Mouse (Mus musculus): Measurements from ENCODE around the gene Zfp52.

Zfp52 gene

DNA sequence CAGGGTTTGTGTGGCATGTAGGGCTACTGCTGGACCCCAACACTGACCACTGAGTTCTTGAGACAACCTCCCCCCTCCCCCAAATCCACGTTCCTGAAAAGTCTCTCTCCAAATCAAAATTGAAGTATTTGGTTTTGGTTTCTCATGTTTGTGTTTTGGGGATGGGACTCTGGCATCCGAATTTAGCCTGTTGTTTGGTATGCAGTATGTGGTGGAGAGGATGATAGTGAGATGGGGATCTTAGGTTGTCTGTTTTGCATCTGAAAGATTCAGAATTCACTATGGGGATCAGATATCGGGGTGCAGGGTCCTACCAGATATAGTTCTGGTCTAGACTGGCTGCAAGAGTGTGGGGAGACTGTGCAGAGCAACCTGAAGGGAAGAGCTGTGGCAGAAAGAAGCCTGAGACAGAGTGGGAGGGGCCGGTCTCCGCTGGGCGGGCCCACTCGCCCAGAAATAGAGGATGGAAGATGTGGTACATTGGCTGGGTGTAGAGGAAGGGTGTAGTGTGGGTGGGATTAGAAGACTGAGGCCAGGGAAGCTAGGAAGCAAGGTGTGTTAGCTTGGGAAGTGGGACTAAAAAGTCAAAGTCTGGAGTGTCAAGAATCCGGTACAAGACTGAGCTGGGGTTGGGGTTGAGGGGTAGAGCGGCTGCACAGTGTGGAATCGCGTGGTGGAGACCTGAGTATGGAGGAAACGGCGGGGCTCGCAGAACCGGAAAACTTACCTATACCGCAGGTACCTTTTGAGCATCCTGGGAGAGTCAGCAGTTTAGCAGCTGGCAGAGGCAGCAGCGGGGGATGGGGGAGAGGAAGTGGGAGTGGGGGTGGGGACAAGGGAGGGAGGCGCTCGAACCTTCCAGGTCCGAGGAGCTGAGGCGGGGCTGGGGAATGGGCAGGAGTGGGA, at the start of gene Zfp52:
Gene Zfp52, plus strand, starts transcription at position 444 of the 906 bp plus-strand sequence.
- peak; percentile 75 to 77 for DNase-seq

- peak; percentile 94 to 95 for DNase-seq
Observed at GRCm38 (mm10) chr17:21488760-21489499, 46.4 kb upstream of the Zfp52 start, which contains the start of gene Zfp53. Zfp53 (plus strand) TSS chr17:21488998.

- DNase-seq, result no peak
Observed at GRCm38 (mm10) chr17:21489500-21490001, 45.8 kb upstream of the Zfp52 start.

DNA sequence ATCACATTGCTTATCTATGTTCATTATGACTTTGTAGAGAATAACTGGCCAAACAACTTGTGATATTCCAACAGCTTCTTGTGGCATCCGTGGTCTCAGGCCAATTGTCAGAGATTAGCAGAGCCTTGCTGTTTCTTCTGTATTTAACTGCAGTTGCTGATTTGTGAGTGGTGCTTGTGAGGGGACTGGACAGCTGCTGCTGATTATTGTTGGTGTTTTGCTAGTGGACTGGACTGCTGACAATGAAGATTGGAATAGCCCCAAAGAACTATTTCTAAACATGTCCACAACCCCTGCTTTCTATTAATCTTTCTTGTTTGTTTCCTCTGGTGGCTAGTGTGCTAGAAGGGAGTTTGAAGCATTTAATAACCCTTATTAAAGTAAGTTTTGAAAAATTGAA, 34.0 kb upstream of the Zfp52 start:
- no peak for DNase-seq

DNA sequence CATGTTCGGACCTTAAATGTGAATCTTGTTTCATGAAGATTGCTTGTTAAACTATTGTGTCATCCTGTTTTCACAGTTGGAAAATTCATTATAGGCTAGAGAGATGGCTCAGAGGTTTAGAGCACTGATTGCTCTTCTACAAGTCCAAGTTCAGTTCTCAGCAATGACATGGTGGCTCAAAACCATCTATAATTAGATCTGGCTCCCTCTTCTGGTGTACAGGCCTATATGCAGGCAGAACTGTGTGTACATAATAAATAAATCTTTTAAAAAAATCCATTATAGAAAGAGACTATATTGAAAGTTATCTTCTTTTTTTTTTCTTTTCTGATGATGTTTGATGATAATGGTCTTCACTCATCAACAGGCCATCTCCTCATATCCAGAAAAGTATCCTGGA, 30.8 kb upstream of the Zfp52 start:
- DNase-seq, result no peak

GRCm38 (mm10) chr17:21506258-21506657, 29.1 kb upstream of the Zfp52 start:
- DNase-seq, result no peak

GRCm38 (mm10) chr17:21509756-21510155, 25.6 kb upstream of the Zfp52 start:
- DNase-seq, result no peak

GRCm38 (mm10) chr17:21515403-21516105, 19.8 kb upstream of the Zfp52 start:
- DNase-seq, result peak; percentile 62 to 78

- peak; percentile 70 to 77 for DNase-seq
Observed at GRCm38 (mm10) chr17:21516201-21517129, 18.9 kb upstream of the Zfp52 start.

- DNase-seq, result no peak
Observed at GRCm38 (mm10) chr17:21517130-21517671, 18.1 kb upstream of the Zfp52 start.

DNA sequence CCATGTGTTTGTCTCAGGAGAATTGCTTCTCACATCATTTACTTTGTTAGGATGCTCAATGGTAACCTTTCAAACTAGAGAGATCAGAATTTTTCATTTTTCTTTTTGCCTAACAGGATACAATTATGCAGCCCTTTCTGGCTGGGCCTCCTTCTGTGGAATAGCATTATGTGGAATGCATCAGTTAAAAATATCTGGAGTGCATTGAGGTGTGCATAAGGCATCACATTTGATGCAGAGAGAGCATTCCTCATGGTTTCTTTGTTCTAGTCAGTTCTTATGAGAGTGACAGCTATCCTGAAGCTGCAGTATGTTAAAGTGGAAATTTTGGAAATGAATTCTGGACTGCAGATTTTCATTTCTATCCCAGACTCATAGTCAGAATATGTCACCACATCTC, 9.1 kb upstream of the Zfp52 start:
- no peak for DNase-seq

- no peak for DNase-seq
Observed at GRCm38 (mm10) chr17:21530645-21531330, 4.6 kb upstream of the Zfp52 start.

- no peak for DNase-seq
Observed at GRCm38 (mm10) chr17:21531621-21532020, 3.7 kb upstream of the Zfp52 start.

- peak; percentile 69 to 77 for DNase-seq
Observed at GRCm38 (mm10) chr17:21532101-21532951, 3.0 kb upstream of the Zfp52 start.

DNA sequence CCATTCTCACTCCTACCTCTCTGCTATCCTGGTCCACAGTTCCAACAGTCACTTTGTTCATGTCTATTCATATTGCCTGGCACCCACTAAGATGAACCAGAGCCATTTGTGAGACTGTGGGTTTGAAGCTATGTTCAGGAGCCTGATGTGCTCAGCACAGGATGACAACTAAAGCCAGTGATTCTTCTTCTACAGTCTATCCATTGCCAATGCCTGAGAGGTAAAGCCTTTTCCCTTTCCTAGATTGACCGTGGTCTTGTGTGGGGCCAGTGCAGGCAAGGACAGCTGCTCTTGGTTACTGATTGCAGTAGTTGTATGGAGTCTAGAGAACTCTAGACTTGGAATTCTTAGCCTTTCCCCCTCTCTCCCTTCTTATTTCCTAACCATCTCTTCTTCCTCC, 1.4 kb upstream of the Zfp52 start:
- no peak for DNase-seq

GRCm38 (mm10) chr17:21534460-21535095, 761 bp upstream of the Zfp52 start:
- DNase-seq, result peak in 1 of 2 experiments; percentile 71

GRCm38 (mm10) chr17:21536096-21536495, 757 bp downstream of the Zfp52 start:
- DNase-seq, result no peak

- peak in 1 of 2 experiments; percentile 10 for DNase-seq
Observed at GRCm38 (mm10) chr17:21536676-21537075, 1.3 kb downstream of the Zfp52 start.

- DNase-seq, result no peak
Observed at GRCm38 (mm10) chr17:21557831-21558230, 22.5 kb downstream of the Zfp52 start.
